12 mouse cellular contexts compared by ENCODE assay signal in the genomic region with DNA sequence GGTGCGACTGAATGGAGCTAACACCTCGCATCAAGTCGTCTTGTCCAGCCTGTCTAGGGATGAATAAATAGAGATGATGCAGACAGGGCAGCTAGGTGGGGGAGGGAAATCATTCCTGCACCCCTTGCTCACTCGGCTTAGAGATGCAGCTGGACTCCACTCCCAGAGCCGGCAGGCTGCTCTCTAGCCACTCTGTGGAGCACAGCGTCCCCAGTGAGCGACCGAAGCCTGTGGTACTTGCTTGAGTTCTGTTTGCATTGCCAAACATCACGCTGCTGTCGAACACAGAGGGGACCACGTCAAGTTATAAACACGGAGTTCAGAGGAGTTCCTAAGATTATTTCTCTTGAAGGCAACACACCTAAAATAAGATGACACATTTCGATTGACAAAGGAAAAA.
DNase-seq lines count a peak whose midpoint lies in the region; ATAC-seq lines count a peak whose summit lies in the region.
"Had no signal": no experiment of that assay in that cellular context is flagged by ENCODE, and none has a peak within 500 bp of the region (broad histone marks: within the 10 kb centered on the region; RNA-seq: fewer than 3 reads in every experiment).

No protein-coding gene starts in this region.

- no peaks in the 10 kb centered on the region for H3K9me3 ChIP-seq in embryonic facial prominence, embryonic 10.5 days
- H3K9me3 ChIP-seq in midbrain, embryonic 14.5 days (ENCODE audit: control insufficient read depth, low read length) = no peaks in the 10 kb centered on the region
- H3K9me3 ChIP-seq: hindbrain, embryonic 12.5 days; neural tube, embryonic 13.5 days had no signal

- intact Hi-C loops in left cerebral cortex, postnatal 4 days (cut with DNase I) = no loop called here

- no peak overlapping the region for H3K27ac ChIP-seq in embryonic facial prominence, embryonic 10.5 days (replicated peaks)
- no peak overlapping the region for H3K27ac ChIP-seq in midbrain, embryonic 14.5 days (replicated peaks; ENCODE audit: low read depth, low read length)
- H3K27ac ChIP-seq: hindbrain, embryonic 12.5 days; liver, embryonic 14.5 days; neural tube, embryonic 13.5 days had no signal

- no peak overlapping the region for H3K9ac ChIP-seq in midbrain, embryonic 14.5 days (replicated peaks; ENCODE audit: low read length)
- H3K9ac ChIP-seq: hindbrain, embryonic 12.5 days; liver, embryonic 14.5 days; neural tube, embryonic 13.5 days had no signal

- no peak overlapping the region for H3K4me3 ChIP-seq in embryonic facial prominence, embryonic 10.5 days
- no peak overlapping the region for H3K4me3 ChIP-seq in midbrain, embryonic 14.5 days (replicated peaks; ENCODE audit: low read depth, low read length)
- H3K4me3 ChIP-seq: hindbrain, embryonic 12.5 days; neural tube, embryonic 13.5 days had no signal

- WGBS in embryonic facial prominence, embryonic 10.5 days = 52% methylated on average over 13 of the region's 13 CpGs
- 28% methylated on average over 13 of the region's 13 CpGs for WGBS in midbrain, embryonic 14.5 days

- no peaks in the 10 kb centered on the region for H3K27me3 ChIP-seq in embryonic facial prominence, embryonic 10.5 days (replicated peaks; ENCODE audit: low read depth, poor library complexity, severe bottlenecking)
- no peaks in the 10 kb centered on the region for H3K27me3 ChIP-seq in midbrain, embryonic 14.5 days (ENCODE audit: control insufficient read depth, insufficient read depth, low read length)
- H3K27me3 ChIP-seq: hindbrain, embryonic 12.5 days; neural tube, embryonic 13.5 days had no signal

- ATAC-seq in frontal cortex, adult (ENCODE audit: low TSS enrichment) = peak; percentile 31; the same call in 1 of the 2 replicates
- no peak for ATAC-seq in midbrain, embryonic 14.5 days (ENCODE audit: low FRiP score, low TSS enrichment)

- no peaks in the 10 kb centered on the region for H3K36me3 ChIP-seq in embryonic facial prominence, embryonic 10.5 days (replicated peaks)
- no peaks in the 10 kb centered on the region for H3K36me3 ChIP-seq in midbrain, embryonic 14.5 days (ENCODE audit: control insufficient read depth, insufficient read depth, low read length)
- H3K36me3 ChIP-seq: hindbrain, embryonic 12.5 days; neural tube, embryonic 13.5 days had no signal

- peak overlapping the region; percentile 31 for H3K4me2 ChIP-seq in midbrain, embryonic 14.5 days (ENCODE audit: low read length)
- H3K4me2 ChIP-seq: hindbrain, embryonic 12.5 days; neural tube, embryonic 13.5 days had no signal

- H3K4me1 ChIP-seq in embryonic facial prominence, embryonic 10.5 days = 0 out of 2 replicates have a peak, but pooled peaks cover 2% of the 10 kb centered on the region
- no peaks in the 10 kb centered on the region for H3K4me1 ChIP-seq in midbrain, embryonic 14.5 days (ENCODE audit: control insufficient read depth, insufficient read depth, low read length)
- H3K4me1 ChIP-seq: hindbrain, embryonic 12.5 days; neural tube, embryonic 13.5 days had no signal

- DNase-seq in frontal cortex, postnatal 14 days (ENCODE audit: low spot score in 2 of 2) = no peak
- DNase-seq in brain, adult 2 months (ENCODE audit: low read depth, low spot score) = peak; percentile 3
- peak; percentile 9 for DNase-seq in embryonic facial prominence, embryonic 10.5 days (ENCODE audit: low spot score)
- peak; percentile 51 for DNase-seq in midbrain, embryonic 14.5 days
- no peak for DNase-seq in left cerebral cortex, postnatal 4 days
- DNase-seq in heart, adult 11 months = no peak
- DNase-seq in spleen, postnatal 14 days (ENCODE audit: low spot score in 2 of 2) = no peak
- DNase-seq: cerebellum, adult 11 months had no signal

Comparison
In these comparisons a context has a peak if more than half of its experiments do, and no peak if none do; other contexts are left out.
1. DNase-seq: peak in brain, adult 2 months (single experiment), embryonic facial prominence, embryonic 10.5 days (single experiment) and midbrain, embryonic 14.5 days (single experiment); none in frontal cortex, postnatal 14 days (0 of 2), left cerebral cortex, postnatal 4 days (single experiment), heart, adult 11 months (single experiment) and spleen, postnatal 14 days (0 of 2).